Mouse (Mus musculus) forebrain, embryonic 11.5 days (tissue): ENCODE results near the gene Ccdc40. TPM values are rescaled to one million over a fixed set of nuclear protein-coding genes. Genes with fewer than 3 reads are reported as not detected.

Source experiments
- ATAC-seq: fragments of 200-750 bp; cut with Nextera tagmentation; replicated peaks from 2 replicates; pipeline ENCODE4 v1.8.0; 2017; ENCODE audit warnings: moderate TSS enrichment; ENCODE audit not compliant: low FRiP score
- DNase-seq: peaks from one replicate; pipeline ENCODE4 v3.0.0-alpha.2; 2017; ENCODE audit warnings: low spot score
- H3K27ac ChIP-seq: fragments of 300-500 bp; sonication (generic); 2 replicates; pipeline ENCODE4 v1.5.1; 2014; ENCODE audit warnings: low read depth, low read length
- H3K27me3 ChIP-seq: fragments of 300-500 bp; sonication (generic); 2 replicates; pipeline ENCODE4 v1.6.1; 2014; ENCODE audit warnings: mild to moderate bottlenecking, low read length, mixed read lengths; ENCODE audit not compliant: control insufficient read depth, insufficient read depth
- H3K36me3 ChIP-seq: fragments of 300-500 bp; sonication (generic); 2 replicates; pipeline ENCODE4 v1.6.1; 2014; ENCODE audit warnings: mild to moderate bottlenecking, low read length, moderate library complexity, mixed read lengths; ENCODE audit not compliant: control insufficient read depth, insufficient read depth
- H3K4me1 ChIP-seq: fragments of 300-500 bp; sonication (generic); replicated peaks from 2 replicates; pipeline ENCODE4 v1.6.1; 2014; ENCODE audit warnings: low read length, mixed read lengths; ENCODE audit not compliant: control insufficient read depth, insufficient read depth
- H3K4me2 ChIP-seq: fragments of 300-500 bp; sonication (generic); 2 replicates; pipeline ENCODE4 v1.6.1; 2014; ENCODE audit warnings: low read depth, mild to moderate bottlenecking, low read length, moderate library complexity, mixed read lengths; ENCODE audit not compliant: severe bottlenecking
- H3K4me3 ChIP-seq: fragments of 300-500 bp; sonication (generic); 2 replicates; pipeline ENCODE4 v1.5.1; 2014; ENCODE audit warnings: low read depth, low read length
- H3K9ac ChIP-seq: fragments of 300-500 bp; sonication (generic); 2 replicates; pipeline ENCODE4 v1.6.1; 2014; ENCODE audit warnings: low read length
- H3K9me3 ChIP-seq: fragments of 300-500 bp; sonication (generic); 2 replicates; pipeline ENCODE4 v1.6.1; 2016; ENCODE audit warnings: low read length, mixed read lengths; ENCODE audit not compliant: control insufficient read depth
- WGBS: fragments of 180-500 bp; shearing (Covaris S2); extraction: QIAGEN DNeasy Blood & Tissue Kit; methylation state at CpG from one replicate; pipeline ENCODE4 v1.1.7; 2014; 5-methylcytosine and 5-hydroxymethylcytosine counted together
- polyA plus RNA-seq: library from polyadenylated mRNA; unstranded; fragments of >200 nt; fragmentation: Nextera tagmentation; extraction: Ambion mirVana; gene quantifications from 2 replicates; pipeline ENCODE4 v1.2.1, GENCODE M21; 2014

Ccdc40 gene
- polyA plus RNA-seq, 1 experiment from 2014 or later: 19.5 TPM

DNA sequence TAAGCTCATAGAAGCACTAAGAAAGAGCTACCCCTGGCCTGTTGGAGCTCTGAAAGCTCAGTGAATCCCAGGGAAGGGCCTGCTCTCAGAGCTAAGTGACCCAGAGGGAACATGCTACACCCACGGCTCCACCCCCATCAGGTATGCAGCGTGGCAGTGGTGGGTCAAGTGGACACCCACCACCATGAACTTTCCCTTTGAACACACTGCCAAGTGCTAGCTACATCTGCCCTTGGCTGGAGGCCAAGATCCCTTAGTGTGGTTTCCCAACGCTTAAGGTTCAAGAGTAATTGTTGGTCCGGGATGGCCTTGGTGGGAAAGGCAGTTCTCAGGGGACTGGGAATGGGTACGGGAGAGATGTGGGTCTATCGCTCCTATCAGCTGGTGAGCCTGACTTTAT, 40.0 kb upstream of the Ccdc40 start:
- whole genome bisulfite sequencing: 81% methylated on average over 6 of the region's 6 CpGs
- no peak for DNase-seq
- Histone ChIP-seq H3K4me1 (peaks cover 11% of the 10 kb centered on the region; the same call in 1 of the 2 replicates), H3K4me3 (no peak overlapping the region), H3K27me3 (no peaks in the 10 kb centered on the region), H3K4me2 (no peak overlapping the region), H3K36me3 (no peaks in the 10 kb centered on the region; the same call in 1 of the 2 replicates), H3K9ac (no peak overlapping the region), H3K9me3 (no peaks in the 10 kb centered on the region), H3K27ac (no peak overlapping the region)
- ATAC-seq: no peak

DNA sequence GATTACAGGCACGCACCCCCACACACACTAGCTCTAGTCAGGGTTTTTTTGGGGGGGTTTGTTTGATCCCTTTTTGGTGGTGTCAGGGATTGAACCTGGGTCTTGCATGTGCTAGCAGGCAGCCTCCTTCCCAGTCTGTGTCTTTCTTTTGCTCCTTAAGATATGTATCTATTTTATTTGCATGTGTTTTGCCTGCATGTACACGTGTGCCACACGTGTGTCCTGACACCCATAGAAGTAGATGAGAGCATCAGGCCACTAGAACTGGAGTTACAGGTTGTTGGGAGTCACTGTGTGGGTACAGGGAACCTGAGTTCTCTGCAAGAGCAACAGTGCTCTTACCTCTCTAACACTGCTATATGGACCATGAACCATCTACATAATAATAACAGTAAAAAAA, 39.1 kb upstream of the Ccdc40 start:
- ATAC-seq (no peak), DNase-seq (no peak)
- no peak overlapping the region for H3K4me3 ChIP-seq
- peaks cover 3% of the 10 kb centered on the region; the same call in 1 of the 2 replicates for H3K4me1 ChIP-seq
- H3K9me3 ChIP-seq: no peaks in the 10 kb centered on the region
- 91% methylated on average over 3 of the region's 3 CpGs for WGBS
- H3K36me3 ChIP-seq: no peaks in the 10 kb centered on the region; the same call in 1 of the 2 replicates
- H3K4me2 ChIP-seq: no peak overlapping the region
- no peak overlapping the region for H3K27ac ChIP-seq
- no peak overlapping the region for H3K9ac ChIP-seq
- no peaks in the 10 kb centered on the region for H3K27me3 ChIP-seq

DNA sequence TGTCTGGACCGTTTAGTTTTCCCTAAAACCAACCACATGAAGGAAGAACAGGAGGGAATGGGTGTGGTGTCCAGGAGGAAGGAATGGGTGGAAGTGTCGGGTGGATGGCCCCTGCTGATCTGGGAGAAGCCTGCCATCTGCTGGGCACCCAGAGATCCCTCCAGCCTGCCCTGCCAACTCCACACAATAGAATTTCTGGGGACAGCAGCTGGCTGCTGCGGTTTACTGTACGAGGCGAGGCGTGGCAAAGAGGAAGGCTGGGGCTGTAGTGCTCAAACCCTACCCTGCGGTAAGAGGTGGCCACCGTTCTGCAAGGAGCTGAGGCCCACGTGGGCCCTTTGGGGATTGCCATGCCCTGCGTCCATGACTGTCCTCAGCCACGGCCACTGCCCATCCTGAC, 37.9 kb upstream of the Ccdc40 start:
- DNase-seq (peak; percentile 82), ATAC-seq (peak; percentile 49)
- Histone ChIP-seq H3K4me1 (peaks cover 2% of the 10 kb centered on the region; the same call in 1 of the 2 replicates), H3K4me3 (no peak overlapping the region), H3K9ac (peak overlapping the region; percentile 27; the same call in 1 of the 2 replicates), H3K27me3 (no peaks in the 10 kb centered on the region), H3K9me3 (no peaks in the 10 kb centered on the region), H3K36me3 (no peaks in the 10 kb centered on the region; the same call in 1 of the 2 replicates), H3K27ac (no peak overlapping the region), H3K4me2 (no peak overlapping the region)
- WGBS: 49% methylated on average over 11 of the region's 11 CpGs

DNA sequence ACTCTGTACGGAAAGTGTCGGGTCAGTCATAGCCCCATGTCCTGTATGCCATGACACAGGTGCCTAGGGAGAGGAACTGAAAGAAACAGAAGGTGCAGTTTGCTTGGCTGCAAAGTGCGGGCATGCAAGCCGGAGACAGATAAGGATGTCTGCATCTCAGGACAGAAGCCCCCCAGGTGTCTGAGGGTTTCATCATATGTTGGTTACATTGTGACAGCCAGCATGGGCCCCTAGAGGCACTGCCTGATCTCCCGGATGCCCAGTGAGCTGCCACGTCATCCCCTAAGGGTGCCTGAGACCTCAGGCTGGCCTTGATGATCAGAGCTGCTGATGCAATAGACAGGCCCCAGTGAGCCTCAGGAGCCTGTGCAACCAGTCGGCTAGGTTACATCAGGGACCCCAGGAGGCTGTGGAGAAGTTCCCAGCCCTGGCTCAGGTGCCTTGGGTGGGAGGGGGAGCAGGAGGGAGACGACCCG, 36.7 kb upstream of the Ccdc40 start:
- H3K36me3 ChIP-seq: no peaks in the 10 kb centered on the region
- 88% methylated on average over 9 of the region's 9 CpGs for WGBS
- no peak overlapping the region for H3K4me3 ChIP-seq
- H3K4me2 ChIP-seq: no peak overlapping the region
- H3K27me3 ChIP-seq: no peaks in the 10 kb centered on the region
- no peak overlapping the region for H3K9ac ChIP-seq
- H3K27ac ChIP-seq: no peak overlapping the region
- H3K9me3 ChIP-seq: no peaks in the 10 kb centered on the region
- DNase-seq (no peak), ATAC-seq (no peak)
- H3K4me1 ChIP-seq: peaks cover 2% of the 10 kb centered on the region; the same call in 1 of the 2 replicates

DNA sequence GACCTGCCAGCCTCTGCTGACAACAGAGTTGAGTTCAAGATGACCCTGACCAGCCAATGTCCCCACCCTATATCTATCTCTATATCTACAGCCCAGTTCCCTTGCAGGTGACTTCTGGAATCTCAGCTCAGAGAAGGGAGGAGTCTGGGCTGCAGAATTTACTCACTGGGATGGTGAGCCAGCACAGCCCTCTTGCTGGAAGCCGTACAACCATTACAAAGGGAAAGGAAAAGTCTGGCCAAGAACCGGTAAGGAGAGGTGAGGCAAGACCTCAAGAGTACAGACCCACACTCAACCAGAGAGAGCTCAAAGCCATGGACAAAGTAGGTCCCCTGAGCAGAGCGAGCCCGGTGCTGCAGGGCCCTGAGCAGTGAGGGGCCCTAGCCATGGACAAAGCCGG, 36.2 kb upstream of the Ccdc40 start:
- H3K27ac ChIP-seq: no peak overlapping the region
- no peak for DNase-seq
- no peaks in the 10 kb centered on the region for H3K27me3 ChIP-seq
- H3K36me3 ChIP-seq: no peaks in the 10 kb centered on the region
- H3K4me1 ChIP-seq: peaks cover 2% of the 10 kb centered on the region; the same call in 1 of the 2 replicates
- no peak for ATAC-seq
- no peak overlapping the region for H3K4me3 ChIP-seq
- WGBS: 86% methylated on average over 5 of the region's 5 CpGs
- no peak overlapping the region for H3K9ac ChIP-seq
- H3K4me2 ChIP-seq: no peak overlapping the region
- no peaks in the 10 kb centered on the region for H3K9me3 ChIP-seq

DNA sequence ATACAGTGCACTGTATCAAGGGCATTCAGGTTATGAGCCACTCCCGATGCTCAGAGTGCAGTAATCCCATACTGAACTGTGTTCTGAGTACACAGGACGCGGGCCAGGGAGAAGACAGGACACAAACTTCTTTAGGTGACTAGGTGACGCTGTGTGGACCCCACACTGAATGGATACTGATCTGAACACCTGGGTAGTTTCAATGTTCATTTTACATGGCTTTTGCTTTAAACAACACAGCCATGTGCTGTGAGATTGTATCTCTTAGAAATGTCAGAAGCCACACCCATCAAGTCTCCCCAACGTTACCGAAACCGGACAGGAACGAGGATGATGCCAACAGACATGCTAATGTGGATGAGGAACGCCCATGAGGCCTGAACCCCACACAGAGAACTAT, 35.8 kb upstream of the Ccdc40 start:
- Histone ChIP-seq H3K4me1 (no peaks in the 10 kb centered on the region; the same call in 1 of the 2 replicates), H3K4me3 (no peak overlapping the region), H3K9ac (no peak overlapping the region), H3K27me3 (no peaks in the 10 kb centered on the region), H3K9me3 (no peaks in the 10 kb centered on the region), H3K4me2 (no peak overlapping the region), H3K27ac (no peak overlapping the region), H3K36me3 (no peaks in the 10 kb centered on the region)
- ATAC-seq (no peak), DNase-seq (no peak)
- WGBS: 94% methylated on average over 9 of the region's 9 CpGs

DNA sequence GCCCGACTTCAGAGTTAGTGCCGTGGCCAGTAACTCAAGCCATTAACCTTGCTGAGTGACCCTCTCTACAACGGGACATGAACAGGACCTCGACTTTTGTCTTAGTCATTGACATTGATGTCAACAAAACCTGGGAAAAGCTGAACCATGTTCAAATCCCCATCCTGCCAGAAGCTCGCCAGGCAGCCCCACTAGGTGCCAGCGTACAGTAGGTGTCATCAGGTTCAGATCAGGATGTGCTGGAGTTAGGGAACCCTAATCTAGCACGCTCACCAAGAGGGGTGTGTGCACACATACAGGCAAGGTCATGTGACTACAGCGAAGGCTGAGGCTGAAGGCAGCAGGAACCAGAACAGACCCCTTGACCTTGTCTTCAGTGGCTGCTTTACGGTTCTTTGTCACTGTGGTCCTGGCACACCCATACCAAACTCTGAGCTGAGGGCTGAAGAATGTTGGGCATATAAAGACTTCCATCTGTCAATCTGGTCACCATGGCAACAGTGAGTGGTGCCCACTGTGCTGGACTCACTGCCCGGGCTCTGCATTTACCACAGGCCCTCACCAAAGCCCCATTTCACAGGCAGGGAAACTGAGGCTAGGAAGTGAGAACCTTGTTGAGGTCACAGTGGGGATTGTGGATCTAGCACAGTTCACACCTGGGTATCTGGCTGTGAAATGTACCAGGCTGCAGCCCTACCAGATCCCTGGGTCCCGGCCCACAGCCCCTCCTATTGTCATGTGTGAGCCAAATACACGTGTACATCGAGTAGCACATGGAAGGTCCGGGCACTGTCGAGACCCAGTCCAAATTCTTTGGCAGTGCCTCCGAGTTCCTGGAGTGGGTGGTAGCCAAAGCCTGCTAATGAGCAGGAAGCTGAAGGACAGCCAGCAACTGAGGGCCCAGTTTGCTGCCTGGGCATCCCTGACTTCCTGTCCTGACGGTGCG, 30.5 kb upstream of the Ccdc40 start:
- ATAC-seq: no peak
- DNase-seq: no peak

DNA sequence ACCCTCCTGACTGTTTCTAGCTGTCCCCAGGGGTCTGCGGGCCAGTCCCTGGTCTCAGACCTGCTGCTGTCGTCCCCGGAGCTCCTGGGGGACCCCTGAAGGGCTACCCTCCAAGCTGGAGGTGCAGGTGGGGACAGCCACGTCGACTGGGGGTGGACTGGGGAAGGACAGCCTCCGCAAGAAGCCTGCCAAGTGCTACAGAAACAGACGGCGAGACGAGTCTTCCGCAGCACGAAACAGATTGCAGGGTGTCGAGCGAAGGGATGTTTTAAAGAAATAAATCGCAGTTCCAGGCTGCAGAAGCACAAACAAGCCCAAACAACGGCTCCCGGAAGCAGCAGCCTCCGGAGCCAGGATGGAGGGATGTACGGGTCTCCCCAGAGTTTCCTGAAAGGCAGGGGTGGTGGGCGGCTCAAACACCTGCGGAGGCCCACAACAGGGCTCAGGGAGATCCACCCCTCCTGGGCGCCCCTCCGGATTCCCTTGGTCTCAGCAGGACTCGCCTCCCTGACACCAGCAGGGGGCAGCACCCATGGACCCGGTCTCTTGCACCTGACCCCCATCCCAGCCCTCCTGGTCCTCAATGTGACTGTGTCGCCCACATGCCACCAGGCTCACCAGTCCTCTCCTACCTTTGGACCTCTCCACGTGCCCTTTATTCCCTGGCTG, 29.7 kb upstream of the Ccdc40 start:
- no peak overlapping the region for H3K4me2 ChIP-seq
- no peak overlapping the region for H3K4me3 ChIP-seq
- no peaks in the 10 kb centered on the region; the same call in 1 of the 2 replicates for H3K36me3 ChIP-seq
- 62% methylated on average over 26 of the region's 26 CpGs for WGBS
- ATAC-seq (no peak), DNase-seq (peak; percentile 71)
- no peak overlapping the region for H3K9ac ChIP-seq
- no peaks in the 10 kb centered on the region for H3K9me3 ChIP-seq
- no peaks in the 10 kb centered on the region for H3K4me1 ChIP-seq
- H3K27ac ChIP-seq: no peak overlapping the region
- no peaks in the 10 kb centered on the region for H3K27me3 ChIP-seq

More for the DNA sequence above, 30.5 kb upstream of the Ccdc40 start:
- Histone ChIP-seq H3K4me3 (no peak overlapping the region), H3K9me3 (no peaks in the 10 kb centered on the region), H3K36me3 (no peaks in the 10 kb centered on the region; the same call in 1 of the 2 replicates), H3K27me3 (no peaks in the 10 kb centered on the region), H3K9ac (no peak overlapping the region), H3K4me1 (no peaks in the 10 kb centered on the region), H3K4me2 (no peak overlapping the region), H3K27ac (no peak overlapping the region)
- 88% methylated on average over 18 of the region's 18 CpGs for whole genome bisulfite sequencing
